Mouse (Mus musculus): ENCODE data around the gene Acbd6. TPM values are rescaled to one million over a fixed set of nuclear protein-coding genes. Genes with fewer than 3 reads are reported as not detected.

The Acbd6 gene
- polyA plus RNA-seq, 1 experiment from 2014 or later: 45.9 TPM

DNA sequence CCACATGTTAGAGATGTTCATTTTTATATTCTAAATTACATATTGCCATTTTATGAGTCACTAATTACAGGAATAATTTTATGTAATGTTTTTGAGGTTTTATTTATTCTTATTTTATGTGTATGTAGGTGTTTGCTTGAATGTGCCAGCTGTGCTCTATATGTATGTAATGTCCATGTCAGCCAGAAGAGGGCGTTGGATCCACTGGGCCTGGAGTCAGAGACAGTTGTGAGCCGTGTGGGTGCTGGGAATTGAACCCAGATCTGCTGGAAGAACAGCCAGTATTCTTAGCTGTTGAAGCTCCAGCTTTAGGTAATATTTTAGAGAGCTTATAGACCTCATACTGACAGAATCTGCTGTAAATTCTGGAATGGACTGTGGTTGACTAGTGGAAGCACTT is 56.5 kb downstream of the Acbd6 start:
- no peak overlapping the region for H3K4me2 ChIP-seq (ENCODE audit: low read depth, low read length)
- no peaks in the 10 kb centered on the region for H3K36me3 ChIP-seq (ENCODE audit: control insufficient read depth, insufficient read depth, low read length)
- no peak overlapping the region for H3K27ac ChIP-seq (ENCODE audit: low read length)
- no peaks in the 10 kb centered on the region for H3K27me3 ChIP-seq (ENCODE audit: control insufficient read depth, insufficient read depth, low read length)
- ATAC-seq (ENCODE audit: insufficient read depth, low FRiP score): no peak
- H3K9me3 ChIP-seq (replicated peaks; ENCODE audit: control insufficient read depth, low read length): no peaks in the 10 kb centered on the region
- no peaks in the 10 kb centered on the region for H3K4me1 ChIP-seq (ENCODE audit: control insufficient read depth, insufficient read depth, low read length)
- no peak overlapping the region for H3K9ac ChIP-seq (ENCODE audit: low read length)
- WGBS: 52% methylated on average over 2 of the region's 2 CpGs
- H3K4me3 ChIP-seq (replicated peaks; ENCODE audit: low read length): no peak overlapping the region

GRCm38 (mm10) chr1:155621075-155621474 is 63.2 kb downstream of the Acbd6 start:
- Histone ChIP-seq H3K4me2 (ENCODE audit: low read depth, low read length) (no peak overlapping the region), H3K9me3 (replicated peaks; ENCODE audit: control insufficient read depth, low read length) (no peaks in the 10 kb centered on the region), H3K36me3 (ENCODE audit: control insufficient read depth, insufficient read depth, low read length) (peaks cover 8% of the 10 kb centered on the region), H3K4me1 (ENCODE audit: control insufficient read depth, insufficient read depth, low read length) (no peaks in the 10 kb centered on the region), H3K27me3 (ENCODE audit: control insufficient read depth, insufficient read depth, low read length) (no peaks in the 10 kb centered on the region), H3K9ac (ENCODE audit: low read length) (no peak overlapping the region), H3K27ac (ENCODE audit: low read length) (no peak overlapping the region), H3K4me3 (replicated peaks; ENCODE audit: low read length) (no peak overlapping the region)
- ATAC-seq (ENCODE audit: insufficient read depth, low FRiP score): no peak
- 72% methylated on average over 6 of the region's 6 CpGs for WGBS

DNA sequence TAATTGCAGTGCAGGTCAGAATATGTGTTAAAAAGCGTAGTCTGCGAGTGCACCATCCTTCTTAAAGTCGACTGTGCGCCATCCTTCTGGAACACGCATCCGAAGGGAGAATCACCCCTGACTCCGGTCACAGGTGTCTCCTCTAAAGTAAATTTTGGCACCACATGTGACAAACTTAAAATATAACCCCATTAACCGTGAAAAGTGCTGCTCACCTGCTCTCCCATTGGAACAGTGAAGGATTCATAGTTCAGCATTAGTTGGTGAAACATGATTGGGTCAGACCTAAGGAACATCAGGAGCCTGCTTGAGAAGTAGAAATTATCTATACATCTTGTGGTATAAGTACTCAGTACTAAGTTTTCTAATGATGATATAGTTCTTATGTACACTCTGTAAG is 65.3 kb downstream of the Acbd6 start:
- ATAC-seq (ENCODE audit: insufficient read depth, low FRiP score): no peak
- 89% methylated on average over 8 of the region's 8 CpGs for WGBS
- H3K4me2 ChIP-seq (ENCODE audit: low read depth, low read length): no peak overlapping the region

DNA sequence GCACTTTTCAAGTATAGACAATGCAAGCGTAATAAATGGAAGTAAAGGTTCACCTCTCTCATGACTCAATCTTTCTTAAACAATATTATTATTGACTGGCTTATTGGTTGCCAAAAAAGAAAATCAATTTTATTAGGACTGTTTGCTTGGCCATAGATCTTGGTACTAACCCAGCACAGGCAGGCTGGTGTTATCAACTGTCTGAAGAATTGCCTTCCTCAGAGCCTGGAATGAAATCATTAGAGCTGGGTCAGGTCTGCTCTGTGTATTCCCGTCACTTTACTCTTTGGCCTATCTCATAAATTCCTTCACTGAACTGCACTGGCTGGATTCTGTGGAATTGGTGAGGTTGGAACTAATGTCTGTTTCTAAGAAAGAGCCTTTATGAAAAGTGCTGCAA is 69.8 kb downstream of the Acbd6 start:
- no peak overlapping the region for H3K4me3 ChIP-seq (replicated peaks; ENCODE audit: low read length)
- H3K27ac ChIP-seq (ENCODE audit: low read length): no peak overlapping the region
- no peak for ATAC-seq (ENCODE audit: insufficient read depth, low FRiP score)
- peaks cover 8% of the 10 kb centered on the region for H3K36me3 ChIP-seq (ENCODE audit: control insufficient read depth, insufficient read depth, low read length)
- no peaks in the 10 kb centered on the region for H3K4me1 ChIP-seq (ENCODE audit: control insufficient read depth, insufficient read depth, low read length)
- no peak overlapping the region for H3K4me2 ChIP-seq (ENCODE audit: low read depth, low read length)
- no peaks in the 10 kb centered on the region for H3K9me3 ChIP-seq (replicated peaks; ENCODE audit: control insufficient read depth, low read length)
- WGBS: 80% methylated on average over 2 of the region's 2 CpGs
- no peaks in the 10 kb centered on the region for H3K27me3 ChIP-seq (ENCODE audit: control insufficient read depth, insufficient read depth, low read length)
- no peak overlapping the region for H3K9ac ChIP-seq (ENCODE audit: low read length)

More for the DNA sequence above, 65.3 kb downstream of the Acbd6 start:
- Histone ChIP-seq H3K27ac (ENCODE audit: low read length) (no peak overlapping the region), H3K9ac (ENCODE audit: low read length) (no peak overlapping the region), H3K27me3 (ENCODE audit: control insufficient read depth, insufficient read depth, low read length) (no peaks in the 10 kb centered on the region), H3K4me3 (replicated peaks; ENCODE audit: low read length) (no peak overlapping the region), H3K9me3 (replicated peaks; ENCODE audit: control insufficient read depth, low read length) (no peaks in the 10 kb centered on the region), H3K36me3 (ENCODE audit: control insufficient read depth, insufficient read depth, low read length) (peaks cover 8% of the 10 kb centered on the region), H3K4me1 (ENCODE audit: control insufficient read depth, insufficient read depth, low read length) (no peaks in the 10 kb centered on the region)

DNA sequence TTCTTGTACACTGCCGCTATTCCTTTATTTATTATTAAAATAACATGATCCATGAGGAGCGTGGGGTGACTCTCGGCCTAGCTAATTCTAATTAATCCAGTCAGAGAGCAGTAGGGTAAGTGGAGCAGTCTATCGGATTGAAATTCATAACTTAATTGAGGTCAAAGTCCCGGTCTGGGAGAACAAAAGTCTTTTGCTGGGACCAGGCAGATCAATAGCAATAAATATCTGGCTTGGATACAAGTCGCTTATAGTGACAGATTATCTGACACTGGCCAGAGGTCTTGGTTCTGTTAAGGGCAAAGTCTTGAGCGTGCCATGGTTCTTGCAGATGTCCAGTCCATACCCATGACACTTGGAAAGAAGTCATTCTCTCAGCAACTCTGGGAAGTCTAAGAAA is 78.7 kb downstream of the Acbd6 start:
- ATAC-seq (ENCODE audit: insufficient read depth, low FRiP score): no peak
- H3K4me2 ChIP-seq (ENCODE audit: low read depth, low read length): no peak overlapping the region
- H3K9ac ChIP-seq (ENCODE audit: low read length): no peak overlapping the region
- H3K27me3 ChIP-seq (ENCODE audit: control insufficient read depth, insufficient read depth, low read length): no peaks in the 10 kb centered on the region
- no peak overlapping the region for H3K4me3 ChIP-seq (replicated peaks; ENCODE audit: low read length)
- no peak overlapping the region for H3K27ac ChIP-seq (ENCODE audit: low read length)
- 76% methylated on average over 7 of the region's 7 CpGs for WGBS
- H3K4me1 ChIP-seq (ENCODE audit: control insufficient read depth, insufficient read depth, low read length): no peaks in the 10 kb centered on the region
- H3K9me3 ChIP-seq (replicated peaks; ENCODE audit: control insufficient read depth, low read length): no peaks in the 10 kb centered on the region
- no peaks in the 10 kb centered on the region for H3K36me3 ChIP-seq (ENCODE audit: control insufficient read depth, insufficient read depth, low read length)

- no peak overlapping the region for H3K4me2 ChIP-seq (ENCODE audit: low read depth, low read length)
- H3K27me3 ChIP-seq (ENCODE audit: control insufficient read depth, insufficient read depth, low read length): no peaks in the 10 kb centered on the region
- ATAC-seq (ENCODE audit: insufficient read depth, low FRiP score): no peak
- 84% methylated on average over 5 of the region's 5 CpGs for WGBS
- no peak overlapping the region for H3K9ac ChIP-seq (ENCODE audit: low read length)
- peaks cover 4% of the 10 kb centered on the region; the same call in 1 of the 2 replicates for H3K4me1 ChIP-seq (ENCODE audit: control insufficient read depth, insufficient read depth, low read length)
- no peaks in the 10 kb centered on the region for H3K36me3 ChIP-seq (ENCODE audit: control insufficient read depth, insufficient read depth, low read length)
- H3K27ac ChIP-seq (ENCODE audit: low read length): no peak overlapping the region
- H3K4me3 ChIP-seq (replicated peaks; ENCODE audit: low read length): no peak overlapping the region
- H3K9me3 ChIP-seq (replicated peaks; ENCODE audit: control insufficient read depth, low read length): no peaks in the 10 kb centered on the region
Observed at GRCm38 (mm10) chr1:155645816-155646215, 87.9 kb downstream of the Acbd6 start.

DNA sequence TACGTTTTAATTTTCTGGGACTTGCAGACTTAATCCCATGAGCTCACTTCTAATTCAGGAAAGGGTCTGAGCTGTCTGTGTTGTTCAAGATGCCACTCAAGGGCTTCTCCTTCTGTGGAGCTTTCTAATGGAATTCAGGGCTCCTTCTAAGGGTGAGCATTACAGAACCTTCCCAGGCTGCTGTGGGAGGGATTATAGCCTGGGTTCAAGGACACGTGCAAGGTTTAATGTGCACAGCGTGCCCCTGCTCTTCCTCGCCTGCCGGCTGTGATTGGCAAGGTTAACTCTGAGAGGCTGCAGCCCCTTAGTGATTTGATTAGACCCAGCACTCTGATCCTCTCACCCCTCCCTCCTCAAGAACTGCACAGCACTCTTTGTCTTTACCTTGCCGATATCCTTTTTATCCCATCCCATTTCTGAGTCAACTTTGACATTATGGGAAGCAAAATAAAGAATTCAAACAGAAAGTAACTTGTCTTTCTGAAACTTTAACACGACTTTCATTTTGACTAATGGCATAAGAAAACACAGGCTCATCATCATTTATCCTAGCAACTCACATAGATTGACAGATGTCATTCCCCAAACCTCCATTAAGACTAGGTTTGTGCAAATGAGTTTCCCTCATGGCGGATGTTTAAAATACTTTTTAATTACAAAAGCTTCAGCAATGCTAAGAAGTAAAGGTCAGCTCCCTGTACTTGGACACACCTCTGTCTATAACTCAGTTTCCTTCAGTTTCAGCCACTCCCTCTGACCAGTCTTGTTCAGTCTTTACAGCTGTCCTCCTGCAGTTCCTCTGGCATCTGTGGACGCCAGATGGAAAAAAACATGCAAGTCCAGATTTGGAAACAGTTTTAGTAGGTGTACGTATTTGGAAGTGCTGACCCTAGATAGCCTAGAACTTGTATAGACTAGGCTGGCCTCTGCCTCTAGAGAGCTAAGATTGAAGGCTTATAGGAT is 88.7 kb downstream of the Acbd6 start:
- Histone ChIP-seq H3K27ac (ENCODE audit: low read length) (no peak overlapping the region), H3K4me1 (ENCODE audit: control insufficient read depth, insufficient read depth, low read length) (peaks cover 4% of the 10 kb centered on the region; the same call in 1 of the 2 replicates), H3K9ac (ENCODE audit: low read length) (no peak overlapping the region), H3K27me3 (ENCODE audit: control insufficient read depth, insufficient read depth, low read length) (no peaks in the 10 kb centered on the region), H3K4me3 (replicated peaks; ENCODE audit: low read length) (no peak overlapping the region), H3K36me3 (ENCODE audit: control insufficient read depth, insufficient read depth, low read length) (no peaks in the 10 kb centered on the region), H3K4me2 (ENCODE audit: low read depth, low read length) (no peak overlapping the region), H3K9me3 (replicated peaks; ENCODE audit: control insufficient read depth, low read length) (no peaks in the 10 kb centered on the region)
- ATAC-seq (ENCODE audit: insufficient read depth, low FRiP score): no peak
- 62% methylated on average over 10 of the region's 10 CpGs for WGBS

DNA sequence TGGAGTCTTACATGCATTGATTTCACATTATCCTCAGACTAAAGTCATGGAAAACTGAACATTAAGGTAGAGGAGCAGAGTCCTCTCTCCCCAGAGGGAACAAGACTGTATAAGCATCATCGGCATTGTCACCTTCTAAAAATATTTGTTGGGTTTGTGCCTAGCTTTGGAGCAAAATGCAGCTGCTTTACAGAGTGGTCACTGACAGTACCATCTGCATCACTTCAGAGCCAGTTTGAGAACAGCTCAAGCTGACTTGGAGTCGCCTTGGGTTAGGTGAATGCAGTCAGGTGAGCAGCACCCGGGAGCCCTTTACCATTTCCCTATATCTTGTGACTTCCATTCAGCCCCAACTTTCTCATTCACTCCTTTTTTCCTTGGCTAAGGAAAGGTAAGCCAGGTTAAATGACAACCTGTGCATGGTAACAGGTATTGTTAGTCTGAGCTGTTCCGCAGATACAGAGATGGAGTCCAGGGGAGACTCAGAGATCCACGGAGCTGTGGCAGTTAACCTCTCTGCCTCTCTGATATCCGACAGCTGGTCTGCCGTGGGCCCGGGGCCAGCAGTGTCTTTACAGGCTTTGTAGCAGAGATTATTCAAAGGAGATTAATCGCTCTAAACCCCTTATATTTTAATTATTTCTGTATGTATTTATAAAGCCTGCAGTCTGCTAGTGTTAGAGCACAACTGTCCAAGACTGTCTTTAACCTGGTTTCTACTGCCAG is 92.4 kb downstream of the Acbd6 start:
- H3K4me2 ChIP-seq (ENCODE audit: low read depth, low read length): no peak overlapping the region
- no peak for ATAC-seq (ENCODE audit: insufficient read depth, low FRiP score)
- H3K27ac ChIP-seq (ENCODE audit: low read length): no peak overlapping the region
- H3K9ac ChIP-seq (ENCODE audit: low read length): no peak overlapping the region
- H3K9me3 ChIP-seq (replicated peaks; ENCODE audit: control insufficient read depth, low read length): no peaks in the 10 kb centered on the region
- H3K4me3 ChIP-seq (replicated peaks; ENCODE audit: low read length): no peak overlapping the region
- H3K27me3 ChIP-seq (ENCODE audit: control insufficient read depth, insufficient read depth, low read length): no peaks in the 10 kb centered on the region
- WGBS: 67% methylated on average over 9 of the region's 9 CpGs
- H3K36me3 ChIP-seq (ENCODE audit: control insufficient read depth, insufficient read depth, low read length): no peaks in the 10 kb centered on the region
- H3K4me1 ChIP-seq (ENCODE audit: control insufficient read depth, insufficient read depth, low read length): peaks cover 4% of the 10 kb centered on the region; the same call in 1 of the 2 replicates

- H3K27me3 ChIP-seq (ENCODE audit: control insufficient read depth, insufficient read depth, low read length): no peaks in the 10 kb centered on the region
- H3K27ac ChIP-seq (ENCODE audit: low read length): no peak overlapping the region
- no peaks in the 10 kb centered on the region for H3K36me3 ChIP-seq (ENCODE audit: control insufficient read depth, insufficient read depth, low read length)
- 67% methylated on average over 3 of the region's 3 CpGs for WGBS
- H3K4me3 ChIP-seq (replicated peaks; ENCODE audit: low read length): no peak overlapping the region
- no peak overlapping the region for H3K4me2 ChIP-seq (ENCODE audit: low read depth, low read length)
- no peaks in the 10 kb centered on the region for H3K9me3 ChIP-seq (replicated peaks; ENCODE audit: control insufficient read depth, low read length)
- no peak for ATAC-seq (ENCODE audit: insufficient read depth, low FRiP score)
- peaks cover 4% of the 10 kb centered on the region; the same call in 1 of the 2 replicates for H3K4me1 ChIP-seq (ENCODE audit: control insufficient read depth, insufficient read depth, low read length)
- H3K9ac ChIP-seq (ENCODE audit: low read length): no peak overlapping the region
Observed at GRCm38 (mm10) chr1:155654961-155655360, 97.0 kb downstream of the Acbd6 start.

All from stomach, embryonic 16.5 days (tissue).